8 mouse cellular contexts compared by ENCODE assay signal in the genomic region with DNA sequence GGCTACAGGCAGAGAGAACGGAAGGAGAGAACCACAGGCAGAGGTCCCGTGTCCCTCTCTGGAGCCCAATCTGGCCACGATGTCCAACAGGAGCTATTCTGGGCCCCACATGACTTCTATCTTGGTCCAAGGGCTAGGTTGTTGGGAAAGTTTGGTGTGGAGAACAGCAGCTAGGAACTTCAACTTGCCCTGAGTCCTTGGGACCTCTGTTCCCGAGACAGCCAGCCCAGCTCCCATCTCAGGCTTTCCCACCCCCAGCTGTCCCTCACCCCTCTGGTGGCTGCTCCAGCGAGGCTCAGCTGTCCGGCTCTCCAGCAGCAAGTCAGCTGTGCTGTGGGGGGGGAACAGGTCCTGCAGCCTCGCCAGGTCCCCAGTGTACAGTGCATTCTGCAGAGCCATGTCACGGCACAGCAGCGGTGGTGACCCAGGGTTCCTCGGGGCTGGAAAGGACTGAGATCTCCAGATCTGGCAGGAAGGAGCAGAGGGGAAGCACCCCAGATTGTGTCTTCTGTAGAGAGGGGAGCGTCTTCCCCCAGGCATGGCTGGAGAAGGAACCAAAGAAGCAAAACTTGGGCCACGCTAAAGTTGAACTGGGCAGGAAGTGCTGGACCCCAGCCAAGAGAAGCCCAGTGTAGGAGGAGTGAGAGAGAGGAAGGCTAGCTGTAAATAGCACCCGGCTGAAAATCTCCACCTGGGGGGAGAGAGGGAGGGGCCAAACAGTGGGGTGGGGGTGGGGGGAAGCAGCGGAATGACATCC. TPM values are rescaled to one million over a fixed set of nuclear protein-coding genes. Genes with fewer than 3 reads are reported as not detected.
DNase-seq lines count a peak whose midpoint lies in the region; ATAC-seq lines count a peak whose summit lies in the region.

A gene (minus strand): TSS at position 592 of the 757 bp plus-strand sequence.

- peak within 1 kb of the TSS; percentile 29 for H3K4me2 ChIP-seq in liver, embryonic 15.5 days
- H3K4me2 ChIP-seq in stomach, embryonic 14.5 days (replicated peaks; ENCODE audit: low read depth, low read length): peak within 1 kb of the TSS; percentile 38

- H3K4me3 ChIP-seq in liver, embryonic 15.5 days (replicated peaks): no peak within 1 kb of the TSS
- H3K4me3 ChIP-seq in stomach, embryonic 14.5 days (ENCODE audit: low read depth, low read length): no peak within 1 kb of the TSS

- H3K27ac ChIP-seq in liver, embryonic 15.5 days (replicated peaks): no peak within 1 kb of the TSS
- H3K27ac ChIP-seq in stomach, embryonic 14.5 days (ENCODE audit: low read length): no peak within 1 kb of the TSS

- H3K9me3 ChIP-seq in liver, embryonic 15.5 days (replicated peaks): no peaks in the 10 kb centered on the region
- H3K9me3 ChIP-seq in stomach, embryonic 14.5 days (ENCODE audit: control insufficient read depth, low read depth, low read length): no peaks in the 10 kb centered on the region

- WGBS in liver, embryonic 15.5 days (ENCODE audit: insufficient replicate concordance): 13% methylated on average over 14 of the region's 14 CpGs
- WGBS in stomach, embryonic 14.5 days: 19% methylated on average over 14 of the region's 14 CpGs

- H3K36me3 ChIP-seq in liver, embryonic 15.5 days (replicated peaks): no peaks in the 10 kb centered on the region
- H3K36me3 ChIP-seq in stomach, embryonic 14.5 days (ENCODE audit: control insufficient read depth, insufficient read depth, low read length): no peaks in the 10 kb centered on the region

- no peak for ATAC-seq in liver, embryonic 15.5 days (ENCODE audit: insufficient read depth)
- peak; percentile 68; the same call in 1 of the 2 replicates for ATAC-seq in stomach, embryonic 14.5 days (ENCODE audit: insufficient number of reproducible peaks, insufficient read depth, low FRiP score, low read depth)

- peak; percentile 51 for DNase-seq in adrenal gland, adult 2 months
- no peak for DNase-seq in adrenal gland, postnatal 4 days (ENCODE audit: low spot score in 2 of 2)
- peak; percentile 49 for DNase-seq in MEL-GATA-1-ER (ENCODE audit: extremely low read depth, low read depth)
- DNase-seq in heart, adult 11 months: peak; percentile 99
- peak; percentile 41 for DNase-seq in kidney, adult 9 months
- no peak for DNase-seq in cerebellum, postnatal 4 days (ENCODE audit: low spot score in 2 of 2)

- no peak within 1 kb of the TSS for H3K9ac ChIP-seq in liver, embryonic 15.5 days
- H3K9ac ChIP-seq in stomach, embryonic 14.5 days (replicated peaks; ENCODE audit: low read depth, low read length): no peak within 1 kb of the TSS

- H3K27me3 ChIP-seq in liver, embryonic 15.5 days: peaks cover 9% of the 10 kb centered on the region; the same call in 1 of the 2 replicates
- H3K27me3 ChIP-seq in stomach, embryonic 14.5 days (ENCODE audit: control insufficient read depth, insufficient read depth, low read length): no peaks in the 10 kb centered on the region

- 0 out of 2 replicates have a peak, but pooled peaks cover 4% of the 10 kb centered on the region for H3K4me1 ChIP-seq in liver, embryonic 15.5 days (replicated peaks)
- H3K4me1 ChIP-seq in stomach, embryonic 14.5 days (ENCODE audit: control insufficient read depth, insufficient read depth, low read length): peaks cover 14% of the 10 kb centered on the region

RNA-seq across cellular contexts. Expression of the gene that starts here (rescaled TPM):
- not detected for total RNA-seq in adrenal gland, adult 2 months (2021)
- 0.30 and 0.76 TPM in 2 replicates for polyA plus RNA-seq in adrenal gland, adult 2 months (2012; rRNA removed)
- 1 to 10 TPM; 2.6 to 3.0 TPM for total RNA-seq in adrenal gland, postnatal 4 days (2021)
- polyA plus RNA-seq in liver, embryonic 15.5 days (2015; fragmentation: Nextera tagmentation; extraction: Ambion mirVana): 0.07 and 0.12 TPM in 2 replicates
- 0.22 and 0.34 TPM in 2 replicates for polyA plus RNA-seq in stomach, embryonic 14.5 days (2014; fragmentation: Nextera tagmentation; extraction: Ambion mirVana)

Comparison
In these comparisons a context has a peak if more than half of its experiments do, and no peak if none do; other contexts are left out.
1. Peak in DNase-seq in adrenal gland, adult 2 months; RNA of the gene not detected or under 1 TPM.
2. Peak in ATAC-seq and H3K4me2 ChIP-seq in stomach, embryonic 14.5 days; RNA of the gene not detected or under 1 TPM.
3. DNase-seq: peak in MEL-GATA-1-ER (single experiment), heart, adult 11 months (single experiment) and kidney, adult 9 months (single experiment); none in adrenal gland, postnatal 4 days (0 of 2) and cerebellum, postnatal 4 days (0 of 2).